Mouse (Mus musculus): ENCODE results near the gene Fam198b. TPM values are rescaled to one million over a fixed set of nuclear protein-coding genes. Genes with fewer than 3 reads are reported as not detected.

The Fam198b gene
- polyA plus RNA-seq, 1 experiment = 1.5 TPM

- no peaks in the 10 kb centered on the region for H3K4me1 ChIP-seq (replicated peaks; ENCODE audit: control insufficient read depth, insufficient read depth, low read length)
- no peak for DNase-seq
- H3K27ac ChIP-seq (ENCODE audit: control insufficient read depth, insufficient read depth, low read length) = no peak overlapping the region
- 80% methylated on average over 9 of the region's 9 CpGs for WGBS
- no peaks in the 10 kb centered on the region for H3K27me3 ChIP-seq (ENCODE audit: control insufficient read depth, insufficient read depth, low read length)
- H3K4me3 ChIP-seq (ENCODE audit: control insufficient read depth, insufficient read depth, low read length) = no peak overlapping the region
- H3K36me3 ChIP-seq (ENCODE audit: control insufficient read depth, insufficient read depth, low read length) = no peaks in the 10 kb centered on the region
- no peak for TF ChIP-seq CTCF (IDR thresholded peaks at IDR 0.05; ENCODE audit: borderline replicate concordance, control insufficient read depth, extremely low read depth, insufficient read depth, low read length, poor library complexity)
- TF ChIP-seq POLR2A (IDR thresholded peaks at IDR 0.05; ENCODE audit: control insufficient read depth, extremely low read depth, insufficient read depth, low read length, poor library complexity) = no peak
These were observed 5.1 kb upstream of the Fam198b start for GRCm38 (mm10) chr3:79879246-79879645.

DNA sequence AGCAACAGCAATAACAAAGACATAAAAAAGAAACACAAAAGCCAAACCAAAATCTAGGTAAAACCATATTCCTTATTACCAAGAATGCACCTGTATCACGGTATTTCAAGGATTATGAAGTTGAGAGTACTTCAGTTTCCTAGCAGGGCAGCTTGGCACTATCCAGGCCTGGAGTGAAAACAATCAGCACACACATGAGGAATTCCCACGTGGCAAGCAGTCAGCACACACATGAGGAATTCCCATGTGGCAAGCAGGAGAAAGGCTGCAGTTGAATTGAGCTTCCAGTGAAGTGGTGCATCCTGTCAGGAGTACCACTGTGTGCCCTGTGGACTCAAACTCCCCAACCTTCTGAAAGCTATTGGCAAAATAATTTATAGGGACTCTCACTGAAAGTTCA lies 2.7 kb upstream of the Fam198b start:
- no peaks in the 10 kb centered on the region for H3K4me1 ChIP-seq (replicated peaks; ENCODE audit: control insufficient read depth, insufficient read depth, low read length)
- DNase-seq = no peak
- TF ChIP-seq CTCF (IDR thresholded peaks at IDR 0.05; ENCODE audit: borderline replicate concordance, control insufficient read depth, extremely low read depth, insufficient read depth, low read length, poor library complexity) (no peak), POLR2A (IDR thresholded peaks at IDR 0.05; ENCODE audit: control insufficient read depth, extremely low read depth, insufficient read depth, low read length, poor library complexity) (no peak)
- H3K27ac ChIP-seq (ENCODE audit: control insufficient read depth, insufficient read depth, low read length) = no peak overlapping the region
- H3K27me3 ChIP-seq (ENCODE audit: control insufficient read depth, insufficient read depth, low read length) = peaks cover 3% of the 10 kb centered on the region; the same call in 1 of the 2 replicates
- WGBS = 76% methylated on average over 2 of the region's 2 CpGs
- H3K36me3 ChIP-seq (ENCODE audit: control insufficient read depth, insufficient read depth, low read length) = no peaks in the 10 kb centered on the region
- H3K4me3 ChIP-seq (ENCODE audit: control insufficient read depth, insufficient read depth, low read length) = no peak overlapping the region

- Histone ChIP-seq H3K27ac (ENCODE audit: control insufficient read depth, insufficient read depth, low read length) (no peak overlapping the region), H3K4me3 (ENCODE audit: control insufficient read depth, insufficient read depth, low read length) (no peak overlapping the region), H3K36me3 (ENCODE audit: control insufficient read depth, insufficient read depth, low read length) (no peaks in the 10 kb centered on the region), H3K4me1 (replicated peaks; ENCODE audit: control insufficient read depth, insufficient read depth, low read length) (no peaks in the 10 kb centered on the region), H3K27me3 (ENCODE audit: control insufficient read depth, insufficient read depth, low read length) (peaks cover 3% of the 10 kb centered on the region; the same call in 1 of the 2 replicates)
- no peak for TF ChIP-seq POLR2A (IDR thresholded peaks at IDR 0.05; ENCODE audit: control insufficient read depth, extremely low read depth, insufficient read depth, low read length, poor library complexity)
- TF ChIP-seq CTCF (IDR thresholded peaks at IDR 0.05; ENCODE audit: borderline replicate concordance, control insufficient read depth, extremely low read depth, insufficient read depth, low read length, poor library complexity) = no peak
- peak; percentile 46 for DNase-seq
- 33% methylated on average over 7 of the region's 7 CpGs for WGBS
These were observed 1.2 kb upstream of the Fam198b start for GRCm38 (mm10) chr3:79883092-79883491.

GRCm38 (mm10) chr3:79884761-79885189 lies 442 bp downstream of the Fam198b start:
- no peak overlapping the region for H3K27ac ChIP-seq (ENCODE audit: control insufficient read depth, insufficient read depth, low read length)
- peak; percentile 8 for DNase-seq
- WGBS = 15% methylated on average over 9 of the region's 9 CpGs
- H3K4me3 ChIP-seq (ENCODE audit: control insufficient read depth, insufficient read depth, low read length) = no peak overlapping the region
- no peaks in the 10 kb centered on the region for H3K4me1 ChIP-seq (replicated peaks; ENCODE audit: control insufficient read depth, insufficient read depth, low read length)
- H3K36me3 ChIP-seq (ENCODE audit: control insufficient read depth, insufficient read depth, low read length) = no peaks in the 10 kb centered on the region
- peaks cover 3% of the 10 kb centered on the region; the same call in 1 of the 2 replicates for H3K27me3 ChIP-seq (ENCODE audit: control insufficient read depth, insufficient read depth, low read length)
- TF ChIP-seq CTCF (IDR thresholded peaks at IDR 0.05; ENCODE audit: borderline replicate concordance, control insufficient read depth, extremely low read depth, insufficient read depth, low read length, poor library complexity) = no peak

GRCm38 (mm10) chr3:79885686-79886356 lies 1.5 kb downstream of the Fam198b start:
- H3K27ac ChIP-seq (ENCODE audit: control insufficient read depth, insufficient read depth, low read length) = peak overlapping the region; percentile 27; the same call in 1 of the 2 replicates
- WGBS = 2% methylated on average over 19 of the region's 19 CpGs
- no peak for DNase-seq

DNA sequence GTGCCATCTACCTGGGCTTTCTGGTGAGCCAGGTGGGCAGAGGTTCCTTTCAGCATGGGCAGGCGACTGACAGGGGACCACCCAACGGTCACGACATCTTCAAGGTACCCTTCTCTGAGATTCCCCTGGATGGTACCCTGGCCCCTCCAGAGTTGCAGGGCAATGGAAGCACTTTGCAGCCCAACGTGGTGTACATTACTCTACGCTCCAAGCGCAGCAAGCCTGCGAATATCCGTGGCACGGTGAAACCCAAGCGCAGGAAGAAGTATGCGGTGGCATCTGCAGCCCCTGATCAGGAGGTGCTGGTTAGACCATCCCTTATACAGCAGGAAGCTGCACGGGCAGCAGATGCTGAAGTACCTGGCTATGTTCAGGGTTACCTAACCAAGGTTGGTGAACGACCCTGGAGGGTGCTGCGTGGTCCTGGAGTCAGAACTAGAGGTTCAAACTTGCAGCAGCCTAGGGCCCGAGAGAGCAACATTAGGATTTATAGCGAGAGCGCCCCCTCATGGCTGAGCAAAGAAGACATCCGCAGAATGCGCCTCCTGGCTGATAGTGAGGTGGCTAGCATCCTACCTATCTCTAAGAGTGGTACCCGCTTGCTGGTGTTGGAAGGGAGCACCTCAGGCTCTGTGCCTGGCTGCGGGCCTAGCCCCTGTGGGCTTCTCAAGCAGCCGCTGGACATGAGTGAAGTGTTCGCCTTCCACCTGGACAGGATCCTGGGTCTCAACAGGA lies 2.2 kb downstream of the Fam198b start:
- 47% methylated on average over 23 of the region's 23 CpGs for WGBS
- Histone ChIP-seq H3K27me3 (ENCODE audit: control insufficient read depth, insufficient read depth, low read length) (peaks cover 3% of the 10 kb centered on the region; the same call in 1 of the 2 replicates), H3K36me3 (ENCODE audit: control insufficient read depth, insufficient read depth, low read length) (no peaks in the 10 kb centered on the region), H3K4me1 (replicated peaks; ENCODE audit: control insufficient read depth, insufficient read depth, low read length) (no peaks in the 10 kb centered on the region), H3K27ac (ENCODE audit: control insufficient read depth, insufficient read depth, low read length) (no peak overlapping the region), H3K4me3 (ENCODE audit: control insufficient read depth, insufficient read depth, low read length) (no peak overlapping the region)
- peak; percentile 2 for DNase-seq
- no peak for TF ChIP-seq POLR2A (IDR thresholded peaks at IDR 0.05; ENCODE audit: control insufficient read depth, extremely low read depth, insufficient read depth, low read length, poor library complexity)
- TF ChIP-seq CTCF (IDR thresholded peaks at IDR 0.05; ENCODE audit: borderline replicate concordance, control insufficient read depth, extremely low read depth, insufficient read depth, low read length, poor library complexity) = no peak

More at GRCm38 (mm10) chr3:79885686-79886356, 1.5 kb downstream of the Fam198b start:
- no peak for TF ChIP-seq POLR2A (IDR thresholded peaks at IDR 0.05; ENCODE audit: control insufficient read depth, extremely low read depth, insufficient read depth, low read length, poor library complexity)
- Histone ChIP-seq H3K27me3 (ENCODE audit: control insufficient read depth, insufficient read depth, low read length) (peaks cover 3% of the 10 kb centered on the region; the same call in 1 of the 2 replicates), H3K4me3 (ENCODE audit: control insufficient read depth, insufficient read depth, low read length) (no peak overlapping the region), H3K36me3 (ENCODE audit: control insufficient read depth, insufficient read depth, low read length) (no peaks in the 10 kb centered on the region), H3K4me1 (replicated peaks; ENCODE audit: control insufficient read depth, insufficient read depth, low read length) (no peaks in the 10 kb centered on the region)

Measured in thymus, adult 2 months (tissue).